Mouse (Mus musculus) C2C12 (cell line): ENCODE measurements around the gene Terb1. TPM values are rescaled to one million over a fixed set of nuclear protein-coding genes. Genes with fewer than 3 reads are reported as not detected.

Experiments
- H3K27me3 ChIP-seq: one replicate; pipeline ENCODE4 v1.6.1; 2011; ENCODE audit not compliant: control insufficient read depth, insufficient read depth, insufficient read length
- H3K36me3 ChIP-seq: one replicate; pipeline ENCODE4 v1.6.1; 2011; ENCODE audit not compliant: control insufficient read depth, insufficient read depth
- H3K4me3 ChIP-seq: one replicate; pipeline ENCODE4 v1.5.1; 2011; ENCODE audit warnings: mild to moderate bottlenecking, control low read depth; ENCODE audit not compliant: poor library complexity, insufficient read depth, severe bottlenecking
- H3K79me2 ChIP-seq: one replicate; pipeline ENCODE4 v1.6.1; 2011; ENCODE audit not compliant: control insufficient read depth, insufficient read depth
- H3K79me3 ChIP-seq: one replicate; pipeline ENCODE4 v1.6.1; 2011; ENCODE audit warnings: low read depth, control low read depth
- H3ac ChIP-seq: one replicate; pipeline ENCODE3; 2011; ENCODE audit warnings: low read depth; ENCODE audit not compliant: control insufficient read depth, insufficient read length
- CEBPB ChIP-seq: IDR thresholded peaks from one replicate; pipeline ENCODE4 v1.6.1; 2011; ENCODE audit warnings: low read depth, mild to moderate bottlenecking, control low read depth, moderate library complexity
- CTCF ChIP-seq: IDR thresholded peaks from one replicate; pipeline ENCODE4 v1.5.1; 2011; ENCODE audit not compliant: control insufficient read depth, insufficient read depth, insufficient read length
- FOSL1 ChIP-seq: IDR thresholded peaks from one replicate; pipeline ENCODE4 v1.8.0; 2011; ENCODE audit warnings: mild to moderate bottlenecking, low read length; ENCODE audit not compliant: poor library complexity, insufficient read depth, severe bottlenecking
- MAX ChIP-seq: IDR thresholded peaks from one replicate; pipeline ENCODE4 v1.6.1; 2011; ENCODE audit warnings: mild to moderate bottlenecking, control low read depth
- MYOD1 ChIP-seq: IDR thresholded peaks from one replicate; pipeline ENCODE4 v1.6.1; 2011; ENCODE audit warnings: low read depth; ENCODE audit not compliant: control insufficient read depth, insufficient read length
- MYOG ChIP-seq: IDR thresholded peaks from one replicate; pipeline ENCODE4 v1.6.1; 2011; ENCODE audit not compliant: control insufficient read depth, insufficient read length; ENCODE audit errors: extremely low read depth
- USF1 ChIP-seq: IDR thresholded peaks from one replicate; pipeline ENCODE4 v1.6.1; 2011; ENCODE audit warnings: low read depth, mild to moderate bottlenecking, control low read depth, moderate library complexity
- polyA plus RNA-seq: library from polyadenylated mRNA; unstranded; fragments of >200 nt; fragmentation: generic; extraction: Trizol; gene quantifications from one replicate; pipeline ENCODE4 v1.2.1, GENCODE M21; 2012; ENCODE audit warnings: missing spikeins

Terb1 gene
- polyA plus RNA-seq, 1 experiment = not detected

GRCm38 (mm10) chr8:104430230-104430629 lies 79.5 kb downstream of the Terb1 start:
- Histone ChIP-seq H3ac (no peak overlapping the region), H3K36me3 (peaks cover 94% of the 10 kb centered on the region), H3K79me2 (peaks cover 50% of the 10 kb centered on the region), H3K4me3 (no peak overlapping the region), H3K27me3 (no peaks in the 10 kb centered on the region), H3K79me3 (peaks cover 38% of the 10 kb centered on the region)
- TF ChIP-seq CEBPB (no peak), USF1 (no peak), MAX (no peak), FOSL1 (no peak), MYOG (no peak), MYOD1 (no peak), CTCF (no peak)

- Histone ChIP-seq H3K36me3 (peaks cover 94% of the 10 kb centered on the region), H3K79me2 (peaks cover 24% of the 10 kb centered on the region), H3K27me3 (no peaks in the 10 kb centered on the region), H3K79me3 (peaks cover 17% of the 10 kb centered on the region), H3K4me3 (no peak overlapping the region), H3ac (no peak overlapping the region)
- TF ChIP-seq FOSL1 (no peak), MYOD1 (no peak), CTCF (no peak), USF1 (no peak), CEBPB (no peak), MYOG (no peak)
These were observed 82.0 kb downstream of the Terb1 start for GRCm38 (mm10) chr8:104427703-104428102.

GRCm38 (mm10) chr8:104422313-104422712 lies 87.4 kb downstream of the Terb1 start:
- TF ChIP-seq CTCF (no peak), MYOG (no peak), MYOD1 (no peak), USF1 (no peak), MAX (no peak), FOSL1 (no peak), CEBPB (no peak)
- Histone ChIP-seq H3K4me3 (no peak overlapping the region), H3K36me3 (peaks cover 94% of the 10 kb centered on the region), H3K79me2 (no peaks in the 10 kb centered on the region), H3K79me3 (no peaks in the 10 kb centered on the region), H3K27me3 (no peaks in the 10 kb centered on the region), H3ac (no peak overlapping the region)

- H3ac ChIP-seq = no peak overlapping the region
- H3K4me3 ChIP-seq = no peak overlapping the region
- H3K79me3 ChIP-seq = no peaks in the 10 kb centered on the region
- H3K27me3 ChIP-seq = no peaks in the 10 kb centered on the region
- H3K36me3 ChIP-seq = peaks cover 48% of the 10 kb centered on the region
- TF ChIP-seq FOSL1 (no peak), MYOG (no peak), MYOD1 (no peak), CTCF (no peak), USF1 (no peak), MAX (no peak), CEBPB (no peak)
- H3K79me2 ChIP-seq = no peaks in the 10 kb centered on the region
These were observed 93.7 kb downstream of the Terb1 start for GRCm38 (mm10) chr8:104416022-104416421.

GRCm38 (mm10) chr8:104414204-104414603 lies 95.5 kb downstream of the Terb1 start:
- Histone ChIP-seq H3ac (no peak overlapping the region), H3K36me3 (peaks cover 31% of the 10 kb centered on the region), H3K79me2 (no peaks in the 10 kb centered on the region), H3K79me3 (no peaks in the 10 kb centered on the region), H3K4me3 (no peak overlapping the region), H3K27me3 (no peaks in the 10 kb centered on the region)
- TF ChIP-seq USF1 = no peak
- no peak for TF ChIP-seq MYOG

- Histone ChIP-seq H3ac (no peak overlapping the region), H3K4me3 (no peak overlapping the region)
- no peak for TF ChIP-seq MYOD1
- no peak for TF ChIP-seq MAX
- no peak for TF ChIP-seq FOSL1
- no peak for TF ChIP-seq CTCF
- no peak for TF ChIP-seq MYOG
- no peak for TF ChIP-seq USF1
- no peak for TF ChIP-seq CEBPB
These were observed 95.9 kb downstream of the Terb1 start for GRCm38 (mm10) chr8:104413770-104414169.

More at GRCm38 (mm10) chr8:104413770-104414169, 95.9 kb downstream of the Terb1 start:
- Histone ChIP-seq H3K36me3 (peaks cover 27% of the 10 kb centered on the region), H3K27me3 (no peaks in the 10 kb centered on the region), H3K79me2 (no peaks in the 10 kb centered on the region), H3K79me3 (no peaks in the 10 kb centered on the region)
